Mouse (Mus musculus): ENCODE results near the gene Desi1. TPM values are rescaled to one million over a fixed set of nuclear protein-coding genes. Genes with fewer than 3 reads are reported as not detected.
A peak's percentile ranks its signal among the peaks of the same experiment; 100 is the strongest.

Desi1 gene
- total and polyA plus RNA-seq, 3 experiments: 20.1 to 27.7 (median 21.4) TPM

GRCm38 (mm10) chr15:82027726-82028125 lies 5.9 kb downstream of the Desi1 start:
- Histone ChIP-seq H3K4me1 (ENCODE audit: control insufficient read depth, insufficient read depth, low read length) (no peaks in the 10 kb centered on the region), H3K4me3 (no peak overlapping the region), H3K27ac (no peak overlapping the region), H3K27me3 (ENCODE audit: control insufficient read depth, insufficient read depth, low read length) (no peaks in the 10 kb centered on the region), H3K9ac (ENCODE audit: low read depth, low read length) (no peak overlapping the region), H3K79me2 (replicated peaks; ENCODE audit: control insufficient read depth, insufficient read depth, low read length) (no peaks in the 10 kb centered on the region), H3K36me3 (ENCODE audit: control insufficient read depth, insufficient read depth, low read length) (no peaks in the 10 kb centered on the region)
- intact Hi-C loops (cut with DNase I): no loop called here
- WGBS: 76% methylated on average over 7 of the region's 7 CpGs
- TF ChIP-seq CTCF (IDR thresholded peaks at IDR 0.05): no peak
- TF ChIP-seq POLR2A (IDR thresholded peaks at IDR 0.05; ENCODE audit: insufficient read depth, low read depth, low read length): no peak
- TF ChIP-seq EP300 (IDR thresholded peaks at IDR 0.05; ENCODE audit: insufficient read depth, low read depth, low read length): no peak
- no peak for DNase-seq

- no peak overlapping the region for H3K4me3 ChIP-seq
- DNase-seq: no peak
- H3K79me2 ChIP-seq (replicated peaks; ENCODE audit: control insufficient read depth, insufficient read depth, low read length): no peaks in the 10 kb centered on the region
- H3K27ac ChIP-seq: no peak overlapping the region
- no peaks in the 10 kb centered on the region for H3K36me3 ChIP-seq (ENCODE audit: control insufficient read depth, insufficient read depth, low read length)
- intact Hi-C loops (cut with DNase I): no loop called here
- no peaks in the 10 kb centered on the region for H3K27me3 ChIP-seq (ENCODE audit: control insufficient read depth, insufficient read depth, low read length)
- WGBS: 89% methylated on average over 7 of the region's 7 CpGs
- H3K4me1 ChIP-seq (ENCODE audit: control insufficient read depth, insufficient read depth, low read length): no peaks in the 10 kb centered on the region
- no peak overlapping the region for H3K9ac ChIP-seq (ENCODE audit: low read depth, low read length)
- TF ChIP-seq CTCF (IDR thresholded peaks at IDR 0.05) (no peak), EP300 (IDR thresholded peaks at IDR 0.05; ENCODE audit: insufficient read depth, low read depth, low read length) (no peak), POLR2A (IDR thresholded peaks at IDR 0.05; ENCODE audit: insufficient read depth, low read depth, low read length) (no peak)
Observed at GRCm38 (mm10) chr15:82027276-82027675, 6.4 kb downstream of the Desi1 start.

DNA sequence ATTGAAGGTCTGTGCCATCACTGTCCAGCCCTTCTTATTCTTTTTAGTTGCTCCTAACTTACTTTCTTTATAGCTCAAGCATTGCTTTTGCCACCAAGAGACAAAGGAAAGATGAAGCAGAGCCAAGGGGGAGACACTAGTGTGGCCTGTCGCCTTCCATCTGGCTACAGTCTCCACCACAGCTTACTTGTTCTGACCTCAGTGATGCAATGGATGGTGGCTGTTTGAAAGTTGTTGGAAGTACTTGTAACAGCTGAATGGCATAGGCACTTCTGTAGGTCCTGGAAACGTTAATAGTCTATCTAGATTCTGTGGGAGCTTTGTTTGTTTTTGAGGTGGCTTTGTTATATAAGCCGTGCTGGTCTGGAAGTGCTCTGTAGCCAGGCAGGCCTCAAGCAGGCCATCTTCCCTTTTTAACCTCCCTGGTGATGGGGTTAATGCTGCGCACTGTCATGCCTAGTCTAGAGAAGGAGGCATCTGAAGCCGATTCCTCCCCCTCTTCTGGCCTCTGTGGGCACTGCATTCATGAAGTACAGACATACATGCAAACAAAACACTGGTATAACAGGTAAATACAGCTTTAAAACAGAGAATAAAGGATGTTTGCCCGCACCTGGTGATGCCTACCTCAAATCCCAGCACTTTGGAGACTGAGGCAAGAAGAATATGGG lies 9.6 kb downstream of the Desi1 start:
- Histone ChIP-seq H3K79me2 (replicated peaks; ENCODE audit: control insufficient read depth, insufficient read depth, low read length) (no peaks in the 10 kb centered on the region), H3K4me3 (no peak overlapping the region), H3K4me1 (ENCODE audit: control insufficient read depth, insufficient read depth, low read length) (no peaks in the 10 kb centered on the region), H3K9ac (ENCODE audit: low read depth, low read length) (no peak overlapping the region), H3K27ac (no peak overlapping the region), H3K27me3 (ENCODE audit: control insufficient read depth, insufficient read depth, low read length) (no peaks in the 10 kb centered on the region), H3K36me3 (ENCODE audit: control insufficient read depth, insufficient read depth, low read length) (no peaks in the 10 kb centered on the region)
- no peak for DNase-seq
- 87% methylated on average over 6 of the region's 6 CpGs for WGBS
- TF ChIP-seq CTCF (IDR thresholded peaks at IDR 0.05) (no peak), POLR2A (IDR thresholded peaks at IDR 0.05; ENCODE audit: insufficient read depth, low read depth, low read length) (no peak), EP300 (IDR thresholded peaks at IDR 0.05; ENCODE audit: insufficient read depth, low read depth, low read length) (no peak)
- intact Hi-C loops (cut with DNase I): no loop called here

DNA sequence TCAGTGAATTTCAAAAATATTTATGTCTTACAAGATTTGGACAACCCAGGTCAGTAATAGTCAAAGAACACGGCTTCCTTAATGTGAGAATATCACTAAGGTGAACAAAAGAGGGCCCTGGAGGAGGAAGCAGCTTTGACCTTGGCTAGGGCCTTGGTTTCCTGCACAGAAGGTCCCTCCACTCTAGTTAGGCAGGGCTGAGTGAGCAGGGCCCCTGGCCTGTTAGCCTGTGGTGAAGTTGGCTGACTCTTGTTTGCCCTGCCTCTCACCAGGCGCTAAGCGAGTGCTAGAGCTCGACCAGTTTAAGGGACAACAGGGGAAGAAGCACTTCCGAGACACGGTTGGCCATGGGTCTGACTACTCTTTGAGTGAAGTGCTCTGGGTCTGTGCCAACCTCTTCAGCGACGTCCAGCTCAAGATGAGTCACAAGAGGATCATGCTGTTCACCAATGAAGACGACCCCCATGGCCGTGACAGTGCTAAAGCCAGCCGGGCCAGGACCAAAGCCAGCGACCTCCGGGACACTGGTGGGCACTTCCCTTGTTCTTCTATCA lies 11.1 kb downstream of the Desi1 start:
- DNase-seq: peak in 1 of 2 experiments; percentile 7
- H3K9ac ChIP-seq (ENCODE audit: low read depth, low read length): no peak overlapping the region
- H3K36me3 ChIP-seq (ENCODE audit: control insufficient read depth, insufficient read depth, low read length): no peaks in the 10 kb centered on the region
- 40% methylated on average over 13 of the region's 13 CpGs for WGBS
- no peak for TF ChIP-seq EP300 (IDR thresholded peaks at IDR 0.05; ENCODE audit: insufficient read depth, low read depth, low read length)
- TF ChIP-seq POLR2A (IDR thresholded peaks at IDR 0.05; ENCODE audit: insufficient read depth, low read depth, low read length): no peak
- TF ChIP-seq CTCF (IDR thresholded peaks at IDR 0.05): no peak
- no peak overlapping the region for H3K27ac ChIP-seq
- intact Hi-C loops (cut with DNase I): no loop called here
- no peaks in the 10 kb centered on the region for H3K4me1 ChIP-seq (ENCODE audit: control insufficient read depth, insufficient read depth, low read length)
- no peaks in the 10 kb centered on the region for H3K27me3 ChIP-seq (ENCODE audit: control insufficient read depth, insufficient read depth, low read length)
- no peak overlapping the region for H3K4me3 ChIP-seq
- H3K79me2 ChIP-seq (replicated peaks; ENCODE audit: control insufficient read depth, insufficient read depth, low read length): no peaks in the 10 kb centered on the region

GRCm38 (mm10) chr15:82019288-82019687 lies 14.4 kb downstream of the Desi1 start:
- DNase-seq: no peak
- intact Hi-C loops (cut with DNase I): no loop called here
- WGBS: 50% methylated on average over 3 of the region's 3 CpGs

DNA sequence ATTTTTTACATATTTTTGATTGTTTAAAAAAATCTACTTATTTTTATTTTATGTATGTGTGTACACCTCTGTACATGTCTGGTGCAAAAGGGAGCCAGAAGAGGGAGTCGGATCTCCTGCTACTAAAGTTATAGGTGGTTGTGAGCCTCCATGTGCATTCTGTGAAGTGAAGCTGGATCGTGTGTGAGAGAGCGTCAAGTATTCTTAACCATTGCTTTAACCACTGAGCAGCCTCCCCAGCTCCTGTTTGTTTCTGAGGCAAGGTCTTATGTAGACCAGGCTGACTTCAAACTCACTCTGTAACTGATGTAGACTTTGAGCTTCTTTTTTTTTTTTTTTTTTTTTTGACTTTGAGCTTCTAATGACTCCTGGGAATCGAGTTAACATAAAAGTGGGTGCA lies 16.2 kb downstream of the Desi1 start:
- H3K79me2 ChIP-seq (replicated peaks; ENCODE audit: control insufficient read depth, insufficient read depth, low read length): no peaks in the 10 kb centered on the region
- no peak overlapping the region for H3K9ac ChIP-seq (ENCODE audit: low read depth, low read length)
- intact Hi-C loops (cut with DNase I): no loop called here
- H3K36me3 ChIP-seq (ENCODE audit: control insufficient read depth, insufficient read depth, low read length): no peaks in the 10 kb centered on the region; the same call in 1 of the 2 replicates
- no peak for TF ChIP-seq CTCF (IDR thresholded peaks at IDR 0.05)
- H3K27ac ChIP-seq: no peak overlapping the region
- H3K4me1 ChIP-seq (ENCODE audit: control insufficient read depth, insufficient read depth, low read length): peaks cover 1% of the 10 kb centered on the region; the same call in 1 of the 2 replicates
- no peak for DNase-seq
- H3K4me3 ChIP-seq: no peak overlapping the region
- WGBS: 85% methylated on average over 4 of the region's 4 CpGs
- H3K27me3 ChIP-seq (ENCODE audit: control insufficient read depth, insufficient read depth, low read length): no peaks in the 10 kb centered on the region

More at GRCm38 (mm10) chr15:82019288-82019687, 14.4 kb downstream of the Desi1 start:
- Histone ChIP-seq H3K27me3 (ENCODE audit: control insufficient read depth, insufficient read depth, low read length) (no peaks in the 10 kb centered on the region), H3K9ac (ENCODE audit: low read depth, low read length) (no peak overlapping the region), H3K36me3 (ENCODE audit: control insufficient read depth, insufficient read depth, low read length) (no peaks in the 10 kb centered on the region; the same call in 1 of the 2 replicates), H3K27ac (no peak overlapping the region), H3K4me3 (no peak overlapping the region), H3K79me2 (replicated peaks; ENCODE audit: control insufficient read depth, insufficient read depth, low read length) (no peaks in the 10 kb centered on the region), H3K4me1 (ENCODE audit: control insufficient read depth, insufficient read depth, low read length) (peaks cover 1% of the 10 kb centered on the region; the same call in 1 of the 2 replicates)
- TF ChIP-seq CTCF (IDR thresholded peaks at IDR 0.05) (no peak), EP300 (IDR thresholded peaks at IDR 0.05; ENCODE audit: insufficient read depth, low read depth, low read length) (no peak), POLR2A (IDR thresholded peaks at IDR 0.05; ENCODE audit: insufficient read depth, low read depth, low read length) (no peak)
